Mouse (Mus musculus) limb, embryonic 13.5 days (tissue): ENCODE measurements around the gene Cpxm1. TPM values are rescaled to one million over a fixed set of nuclear protein-coding genes. Genes with fewer than 3 reads are reported as not detected.

Experiments
- ATAC-seq: fragments of 200-750 bp; cut with Nextera tagmentation; 2 replicates; pipeline ENCODE4 v1.8.0; 2017; ENCODE audit warnings: low read depth, moderate number of reproducible peaks, moderate TSS enrichment; ENCODE audit not compliant: low FRiP score
- H3K27ac ChIP-seq: fragments of 300-500 bp; sonication (generic); 2 replicates; pipeline ENCODE4 v1.5.1; 2015; ENCODE audit warnings: inconsistent platforms, mild to moderate bottlenecking, moderate library complexity
- H3K27me3 ChIP-seq: fragments of 300-500 bp; sonication (generic); 2 replicates; pipeline ENCODE4 v1.6.1; 2015; ENCODE audit warnings: mild to moderate bottlenecking, inconsistent platforms
- H3K36me3 ChIP-seq: fragments of 300-500 bp; sonication (generic); 2 replicates; pipeline ENCODE4 v1.6.1; 2015; ENCODE audit warnings: inconsistent platforms, mild to moderate bottlenecking, moderate library complexity
- H3K4me1 ChIP-seq: fragments of 300-500 bp; sonication (generic); 2 replicates; pipeline ENCODE4 v1.6.1; 2015; ENCODE audit warnings: inconsistent platforms
- H3K4me2 ChIP-seq: fragments of 300-500 bp; sonication (generic); replicated peaks from 2 replicates; pipeline ENCODE4 v1.6.1; 2015; ENCODE audit warnings: inconsistent platforms, mild to moderate bottlenecking, moderate library complexity
- H3K4me3 ChIP-seq: fragments of 300-500 bp; sonication (generic); 2 replicates; pipeline ENCODE4 v1.5.1; 2015; ENCODE audit warnings: moderate library complexity, mild to moderate bottlenecking, inconsistent platforms
- H3K9ac ChIP-seq: fragments of 300-500 bp; sonication (generic); 2 replicates; pipeline ENCODE4 v1.6.1; 2015; ENCODE audit warnings: mild to moderate bottlenecking, inconsistent platforms
- H3K9me3 ChIP-seq: fragments of 300-500 bp; sonication (generic); 2 replicates; pipeline ENCODE4 v1.6.1; 2016; ENCODE audit warnings: inconsistent platforms
- WGBS: fragments of 180-500 bp; shearing (Covaris S2); methylation state at CpG from one replicate; pipeline ENCODE4 v1.1.7; 2015; 5-methylcytosine and 5-hydroxymethylcytosine counted together
- polyA plus RNA-seq: library from polyadenylated mRNA; unstranded; fragments of >200 nt; fragmentation: Nextera tagmentation; extraction: Ambion mirVana; gene quantifications from 2 replicates; pipeline ENCODE4 v1.2.1, GENCODE M21; 2015

Cpxm1 gene
- polyA plus RNA-seq, 1 experiment from 2014 or later, result 137 TPM

- Histone ChIP-seq H3K9ac (peak overlapping the region; percentile 90), H3K4me1 (peaks cover 30% of the 10 kb centered on the region), H3K9me3 (no peaks in the 10 kb centered on the region), H3K36me3 (peaks cover 22% of the 10 kb centered on the region), H3K4me2 (peak overlapping the region; percentile 84), H3K27ac (peak overlapping the region; percentile 93), H3K4me3 (peak overlapping the region; percentile 89), H3K27me3 (no peaks in the 10 kb centered on the region)
- 14% methylated on average over 49 of the region's 49 CpGs for WGBS
- ATAC-seq, result peak; percentile 76
These were observed 26.2 kb upstream of the Cpxm1 start for GRCm38 (mm10) chr2:130423397-130424125.

GRCm38 (mm10) chr2:130421781-130422620 lies 24.6 kb upstream of the Cpxm1 start:
- ATAC-seq, result no peak
- Histone ChIP-seq H3K4me1 (peaks cover 30% of the 10 kb centered on the region), H3K36me3 (peaks cover 26% of the 10 kb centered on the region), H3K4me3 (no peak overlapping the region), H3K9me3 (no peaks in the 10 kb centered on the region), H3K27ac (no peak overlapping the region), H3K27me3 (no peaks in the 10 kb centered on the region), H3K4me2 (no peak overlapping the region), H3K9ac (no peak overlapping the region)
- 96% methylated on average over 26 of the region's 26 CpGs for WGBS

DNA sequence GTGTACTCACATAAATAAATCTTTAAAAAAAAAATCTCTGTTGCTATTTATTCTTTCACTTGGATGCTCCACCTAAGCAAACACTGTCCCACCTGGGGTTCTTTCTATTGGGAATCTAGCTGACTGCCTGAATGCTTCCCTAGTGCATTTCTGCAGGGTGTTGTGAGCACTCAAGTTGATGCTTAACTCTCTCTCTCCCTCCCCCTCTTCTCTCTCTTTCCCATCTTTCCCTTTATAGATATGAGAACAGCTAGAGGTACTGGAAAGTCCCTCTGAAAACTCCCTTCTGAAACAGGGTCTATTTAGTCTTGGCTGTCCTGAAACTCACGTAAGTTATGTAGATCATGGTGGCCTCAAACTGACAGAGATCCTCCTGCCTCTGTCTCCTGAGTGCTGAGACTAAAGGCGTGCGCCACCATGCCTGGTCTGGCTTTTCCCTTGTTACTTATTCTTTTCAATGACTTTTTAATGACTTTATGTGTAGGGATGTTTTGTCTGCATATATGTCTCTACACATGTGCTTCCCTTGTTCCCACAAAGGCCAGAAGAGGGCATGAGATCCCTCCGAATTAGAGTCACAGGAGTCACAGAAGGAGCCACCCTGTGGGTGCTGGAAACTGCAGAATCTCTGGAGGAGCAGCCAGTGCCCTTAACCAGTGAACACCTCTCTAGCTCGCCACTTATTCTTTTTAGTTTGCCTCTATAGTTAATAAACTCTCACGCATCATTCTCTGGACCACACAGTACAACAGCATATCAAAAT lies 16.9 kb upstream of the Cpxm1 start:
- ATAC-seq, result no peak
- H3K9me3 ChIP-seq, result no peaks in the 10 kb centered on the region
- H3K4me1 ChIP-seq, result peaks cover 15% of the 10 kb centered on the region
- H3K36me3 ChIP-seq, result peaks cover 11% of the 10 kb centered on the region
- H3K4me2 ChIP-seq, result no peak overlapping the region
- H3K27me3 ChIP-seq, result no peaks in the 10 kb centered on the region
- no peak overlapping the region for H3K4me3 ChIP-seq
- 74% methylated on average over 6 of the region's 6 CpGs for WGBS
- H3K9ac ChIP-seq, result no peak overlapping the region
- H3K27ac ChIP-seq, result no peak overlapping the region

GRCm38 (mm10) chr2:130412775-130413174 lies 15.4 kb upstream of the Cpxm1 start:
- Histone ChIP-seq H3K36me3 (no peaks in the 10 kb centered on the region), H3K4me1 (peaks cover 30% of the 10 kb centered on the region), H3K4me2 (no peak overlapping the region), H3K9me3 (no peaks in the 10 kb centered on the region), H3K27me3 (no peaks in the 10 kb centered on the region), H3K27ac (no peak overlapping the region), H3K4me3 (no peak overlapping the region), H3K9ac (no peak overlapping the region)
- 85% methylated on average over 3 of the region's 3 CpGs for WGBS
- ATAC-seq, result no peak

DNA sequence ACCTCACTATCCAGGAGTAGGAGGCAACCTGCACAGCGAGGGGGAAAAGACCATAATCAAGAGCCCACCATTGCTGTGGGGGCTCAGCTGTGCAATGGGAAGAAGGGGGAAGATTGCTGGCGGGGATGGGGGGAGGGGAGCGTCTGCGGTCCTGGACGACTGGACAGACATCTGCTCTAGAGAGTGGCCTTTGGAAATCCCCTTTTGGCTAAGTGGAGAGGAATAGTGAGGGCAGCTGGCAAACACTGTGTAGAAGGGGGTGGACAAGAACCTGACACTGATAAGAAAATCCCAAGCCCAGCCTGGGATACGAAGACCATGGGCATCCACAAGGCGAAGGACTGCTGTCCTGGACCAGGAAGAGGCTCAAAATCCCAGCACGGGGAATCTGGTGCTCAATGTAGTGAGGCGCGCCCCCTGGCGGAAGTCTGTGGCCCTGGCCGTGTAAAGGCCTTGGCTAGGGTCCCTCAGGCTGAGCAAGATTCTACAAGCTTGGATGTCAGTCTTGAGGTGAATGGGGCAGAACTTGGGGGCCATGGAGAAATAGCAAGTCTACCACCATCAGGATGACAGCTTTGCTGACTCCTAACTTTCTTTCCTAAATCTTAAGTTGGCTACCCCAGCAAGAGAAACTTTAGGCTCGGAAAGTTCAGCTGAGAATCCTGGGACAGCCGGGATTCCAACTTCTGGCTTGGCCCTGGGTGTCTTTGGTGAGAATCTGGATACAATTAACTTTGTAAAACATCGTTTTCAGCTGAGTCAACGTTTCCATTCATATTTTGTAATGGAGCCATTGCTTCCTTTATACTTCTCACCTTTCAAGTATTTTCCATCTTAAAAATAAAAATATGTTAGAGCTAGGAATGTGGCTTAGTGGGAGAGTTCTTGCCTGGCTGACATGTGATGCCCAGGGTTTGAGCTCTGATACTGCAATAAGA lies 14.5 kb upstream of the Cpxm1 start:
- WGBS, result 38% methylated on average over 16 of the region's 16 CpGs
- Histone ChIP-seq H3K4me1 (peaks cover 40% of the 10 kb centered on the region), H3K36me3 (no peaks in the 10 kb centered on the region), H3K9ac (no peak overlapping the region), H3K4me2 (no peak overlapping the region), H3K27ac (no peak overlapping the region; the same call in 1 of the 2 replicates), H3K9me3 (no peaks in the 10 kb centered on the region), H3K27me3 (no peaks in the 10 kb centered on the region), H3K4me3 (no peak overlapping the region)
- ATAC-seq, result peak; percentile 65; the same call in 1 of the 2 replicates

DNA sequence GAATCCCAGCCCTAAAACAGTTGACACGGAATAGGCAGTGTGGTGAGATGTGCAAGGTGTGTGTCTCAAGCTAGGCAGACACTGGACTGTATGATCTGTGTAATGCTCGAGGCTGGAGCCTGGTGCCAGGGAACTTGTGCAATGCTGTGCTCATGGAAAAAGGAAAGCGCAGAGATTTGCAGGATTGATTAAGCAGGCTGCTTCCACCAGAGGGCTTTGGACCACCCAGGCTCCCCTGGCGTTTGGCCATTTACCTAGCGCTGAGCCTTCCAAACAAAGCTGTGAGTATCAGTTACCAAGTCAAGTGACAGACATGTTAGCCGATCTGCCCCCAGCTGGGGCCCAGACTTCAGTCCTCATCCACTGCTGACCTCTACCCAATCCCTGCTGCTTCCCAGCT lies 10.8 kb upstream of the Cpxm1 start:
- Histone ChIP-seq H3K4me2 (peak overlapping the region; percentile 11), H3K27ac (peak overlapping the region; percentile 70; the same call in 1 of the 2 replicates), H3K27me3 (no peaks in the 10 kb centered on the region), H3K9me3 (no peaks in the 10 kb centered on the region), H3K4me3 (no peak overlapping the region), H3K4me1 (peaks cover 43% of the 10 kb centered on the region), H3K9ac (no peak overlapping the region), H3K36me3 (no peaks in the 10 kb centered on the region)
- WGBS, result 7% methylated on average over 6 of the region's 6 CpGs
- ATAC-seq, result peak; percentile 44

GRCm38 (mm10) chr2:130406178-130406577 lies 8.8 kb upstream of the Cpxm1 start, which contains the start of gene Tmem239:
TSS of gene Tmem239 (plus strand) at chr2:130406478.
- Histone ChIP-seq H3K9me3 (no peaks in the 10 kb centered on the region), H3K27ac (no peak within 1 kb of the TSS), H3K9ac (no peak within 1 kb of the TSS), H3K4me1 (peaks cover 38% of the 10 kb centered on the region), H3K4me3 (no peak within 1 kb of the TSS), H3K27me3 (no peaks in the 10 kb centered on the region), H3K36me3 (no peaks in the 10 kb centered on the region), H3K4me2 (no peak within 1 kb of the TSS)
- 77% methylated on average over 2 of the region's 2 CpGs for WGBS
- no peak for ATAC-seq

GRCm38 (mm10) chr2:130404939-130405338 lies 7.6 kb upstream of the Cpxm1 start, which contains the start of the genes Gm28372 and 1700020A23Rik:
TSS of gene Gm28372 (plus strand) at chr2:130405239.
TSS of gene 1700020A23Rik (plus strand) at chr2:130405259.
- ATAC-seq, result no peak
- Histone ChIP-seq H3K4me3 (no peak within 1 kb of the TSS), H3K9ac (no peak within 1 kb of the TSS), H3K4me1 (peaks cover 39% of the 10 kb centered on the region), H3K27me3 (no peaks in the 10 kb centered on the region), H3K27ac (no peak within 1 kb of the TSS), H3K36me3 (no peaks in the 10 kb centered on the region), H3K4me2 (no peak within 1 kb of the TSS), H3K9me3 (no peaks in the 10 kb centered on the region)
- WGBS, result 91% methylated on average over 1 of the region's 1 CpGs

DNA sequence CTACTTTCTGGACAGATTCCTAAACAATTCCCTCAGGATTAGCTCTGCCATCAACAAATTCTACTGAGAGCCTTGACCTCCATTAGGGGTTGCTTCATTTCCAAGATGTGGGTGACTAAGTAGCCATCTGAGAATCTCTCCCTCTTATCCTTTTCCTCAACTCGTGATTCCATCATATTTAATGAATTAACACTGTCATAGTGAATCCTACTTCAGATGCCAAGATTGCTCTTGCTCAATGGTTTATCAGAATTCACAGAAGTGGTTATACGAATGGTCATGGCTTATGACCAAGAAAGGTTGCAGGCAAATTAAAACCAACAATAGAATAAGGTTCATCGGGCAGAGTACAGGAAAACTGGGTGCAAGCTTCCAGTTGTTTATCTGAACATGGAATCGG lies 4.5 kb upstream of the Cpxm1 start:
- Histone ChIP-seq H3K27ac (no peak overlapping the region), H3K27me3 (no peaks in the 10 kb centered on the region), H3K4me1 (peaks cover 20% of the 10 kb centered on the region), H3K36me3 (no peaks in the 10 kb centered on the region), H3K4me3 (no peak overlapping the region), H3K4me2 (no peak overlapping the region), H3K9me3 (no peaks in the 10 kb centered on the region), H3K9ac (no peak overlapping the region)
- no peak for ATAC-seq
- WGBS, result 86% methylated on average over 4 of the region's 4 CpGs

DNA sequence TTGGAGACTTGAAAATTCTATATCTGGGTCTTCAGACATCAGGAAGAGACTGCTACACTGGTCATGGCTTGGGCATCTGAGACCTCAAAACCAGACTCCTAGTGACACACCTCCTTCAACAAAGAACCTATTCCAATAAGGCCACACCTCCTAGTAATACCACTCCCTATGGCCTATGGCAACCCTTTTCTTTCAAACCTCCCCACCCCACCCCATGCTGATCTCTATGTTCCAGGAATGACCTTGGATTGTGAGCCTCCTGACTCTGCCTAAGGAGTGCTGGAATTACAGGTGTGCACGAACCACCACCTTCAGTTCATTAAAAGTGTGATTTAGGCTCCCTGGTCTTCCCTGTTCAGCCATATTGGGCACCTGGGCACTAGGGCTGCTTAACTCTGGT lies 2.7 kb upstream of the Cpxm1 start:
- Histone ChIP-seq H3K4me3 (no peak overlapping the region), H3K9ac (no peak overlapping the region), H3K4me2 (no peak overlapping the region), H3K4me1 (peaks cover 34% of the 10 kb centered on the region), H3K27me3 (no peaks in the 10 kb centered on the region), H3K36me3 (peaks cover 9% of the 10 kb centered on the region), H3K9me3 (no peaks in the 10 kb centered on the region), H3K27ac (no peak overlapping the region)
- 92% methylated on average over 1 of the region's 1 CpGs for whole genome bisulfite sequencing
- ATAC-seq, result no peak

DNA sequence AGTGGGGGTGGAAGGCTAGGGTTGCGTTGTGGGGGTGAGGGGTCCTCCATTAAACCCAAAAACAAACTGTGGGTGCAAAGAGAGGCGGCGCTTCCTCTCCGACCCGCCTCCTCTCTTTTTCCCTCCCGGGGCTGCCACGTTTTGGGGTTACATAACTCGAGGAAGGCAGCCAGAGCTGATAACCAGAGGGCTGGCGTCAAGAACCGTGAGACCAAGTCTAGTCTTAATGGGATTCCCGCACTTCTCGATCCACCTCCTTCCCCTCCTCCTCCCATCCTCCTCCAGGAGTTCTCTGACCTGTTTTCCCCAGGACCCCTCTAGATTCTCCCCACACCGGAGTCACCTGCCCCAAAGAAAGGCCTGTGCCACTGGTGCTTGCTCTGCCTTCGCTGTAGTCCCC lies 717 bp upstream of the Cpxm1 start:
- Histone ChIP-seq H3K27me3 (no peaks in the 10 kb centered on the region), H3K4me2 (peak overlapping the region; percentile 85), H3K36me3 (peaks cover 29% of the 10 kb centered on the region), H3K4me3 (peak overlapping the region; percentile 71), H3K27ac (peak overlapping the region; percentile 88), H3K9ac (peak overlapping the region; percentile 90), H3K9me3 (no peaks in the 10 kb centered on the region), H3K4me1 (peaks cover 36% of the 10 kb centered on the region)
- WGBS, result 11% methylated on average over 14 of the region's 14 CpGs
- no peak for ATAC-seq
